Mouse (Mus musculus) heart, adult 18-20 months (tissue): ENCODE measurements at regions not wholly inside any gene's neighbourhood (a gene's known extent, or its start where the extent isn't known, plus 50 kb on each side); places are given as distances from the start of the nearest gene placed in this dataset.

Source experiments
- DNase-seq, 2 experiments: peaks; one replicate each; pipeline ENCODE4 v3.0.0; 2021 to 2022; ENCODE audit warnings: mixed read lengths in 1 of 2

GRCm38 (mm10) chr13:25548551-25548950 lies 278.2 kb upstream of the Nrsn1 start:
- no peak for DNase-seq

DNA sequence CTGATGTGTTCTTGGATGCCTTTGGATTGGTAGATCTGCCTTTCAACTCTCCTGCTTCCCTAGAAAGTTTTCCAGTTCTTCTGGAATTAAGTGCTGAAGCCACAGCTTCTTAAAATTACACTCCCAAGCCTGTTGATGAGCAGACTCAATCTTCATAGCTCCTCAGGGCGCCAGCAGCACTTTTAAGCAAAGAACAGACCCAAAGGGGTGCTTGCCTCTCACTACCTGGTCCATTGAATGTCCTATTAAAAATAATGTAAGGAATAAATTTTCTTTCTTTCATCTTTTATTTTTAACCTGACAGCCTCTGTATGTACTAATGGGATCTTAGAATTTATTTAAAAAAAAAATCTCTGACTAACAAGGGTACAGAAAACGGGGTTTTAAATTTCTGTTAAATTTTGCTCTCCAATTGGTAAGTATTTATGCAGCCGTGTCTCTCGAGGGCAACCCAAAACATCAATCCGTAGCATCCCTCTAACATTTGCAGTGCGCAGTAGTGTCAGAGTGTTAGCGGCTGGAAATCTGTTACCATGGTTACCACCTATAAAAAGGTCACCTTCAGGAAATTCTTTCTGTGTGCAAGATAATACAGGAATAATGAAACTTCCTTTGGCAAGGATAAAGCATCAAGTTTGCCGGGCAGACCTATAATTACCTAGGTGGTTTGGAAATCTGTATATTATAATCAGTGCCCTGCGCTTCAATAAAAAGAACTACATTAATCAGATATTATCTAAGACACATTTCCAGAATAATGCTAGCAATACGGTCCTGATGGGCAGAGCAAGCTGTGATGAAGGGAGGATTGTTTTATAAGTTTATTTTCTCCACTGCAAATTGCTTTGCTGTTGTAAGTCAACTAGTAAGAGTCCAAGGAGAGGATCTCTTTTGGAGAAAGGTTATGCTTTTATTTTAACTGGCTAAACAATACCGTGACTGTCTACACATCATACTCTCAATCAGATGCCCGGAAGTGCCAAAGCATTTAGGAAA lies 277.1 kb upstream of the Nrsn1 start:
- no peak for DNase-seq

DNA sequence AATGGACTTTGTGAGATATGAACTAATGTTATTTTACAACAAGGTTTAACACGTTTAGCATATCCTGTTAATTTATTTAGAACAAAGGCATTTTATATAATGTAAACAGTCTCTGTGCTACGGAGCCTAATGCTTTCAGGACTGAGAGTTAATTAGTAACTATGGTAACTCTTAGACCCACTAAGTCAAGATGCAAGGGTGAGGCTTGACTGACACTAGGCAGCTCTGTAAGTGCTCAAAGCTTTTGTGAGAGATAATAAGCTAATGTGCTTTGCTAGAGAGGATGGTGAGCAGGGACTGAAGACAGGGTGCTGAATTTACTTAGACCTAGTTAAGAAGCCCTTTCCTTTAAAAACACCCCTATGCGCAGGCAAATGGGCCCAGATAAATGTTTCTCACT lies 253.8 kb upstream of the Nrsn1 start:
- no peak for DNase-seq

- no peak for DNase-seq
Measured at GRCm38 (mm10) chr13:25507355-25507754, 237.1 kb upstream of the Nrsn1 start.

GRCm38 (mm10) chr13:25494492-25495034 lies 224.3 kb upstream of the Nrsn1 start:
- DNase-seq = no peak

- DNase-seq = no peak
Measured at GRCm38 (mm10) chr13:25490036-25490435, 219.7 kb upstream of the Nrsn1 start.

DNA sequence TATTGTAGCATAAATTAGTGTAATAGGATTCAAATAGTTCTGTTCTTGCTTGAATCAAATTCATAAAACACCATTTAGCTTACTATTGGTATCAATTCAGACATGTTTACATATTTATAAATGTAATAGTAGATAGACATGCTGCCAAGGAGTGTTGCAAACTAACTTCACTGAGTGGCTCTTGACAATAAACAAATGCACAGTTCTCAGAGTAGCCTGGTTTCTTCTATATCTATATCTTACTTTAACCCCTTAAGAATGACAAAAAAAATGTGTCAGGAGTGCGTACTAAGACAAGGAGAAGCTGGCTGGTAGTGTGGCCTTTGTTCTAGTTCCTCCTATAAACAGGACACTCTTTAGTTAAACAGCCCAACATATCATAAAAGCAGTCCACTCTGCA lies 213.0 kb upstream of the Nrsn1 start:
- no peak for DNase-seq

DNA sequence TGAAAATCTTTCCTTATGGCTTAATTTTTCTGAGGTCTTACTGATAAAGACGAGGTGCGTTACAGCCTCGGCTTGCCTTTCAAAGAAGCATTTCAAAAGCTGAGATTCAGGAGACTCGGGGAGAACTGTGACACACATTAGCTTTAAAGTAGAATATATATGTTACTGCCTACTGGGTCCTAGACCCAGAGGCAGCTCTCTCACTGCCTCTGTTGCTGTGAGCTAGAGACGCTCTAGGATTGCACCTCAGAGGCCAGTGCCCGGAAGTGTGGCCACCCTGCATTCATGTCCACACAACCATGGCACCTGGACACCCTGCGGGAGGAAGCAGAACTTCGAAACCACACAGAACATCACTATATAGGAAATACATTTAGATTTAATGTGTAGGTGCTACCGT lies 181.6 kb upstream of the Nrsn1 start:
- DNase-seq = no peak

DNA sequence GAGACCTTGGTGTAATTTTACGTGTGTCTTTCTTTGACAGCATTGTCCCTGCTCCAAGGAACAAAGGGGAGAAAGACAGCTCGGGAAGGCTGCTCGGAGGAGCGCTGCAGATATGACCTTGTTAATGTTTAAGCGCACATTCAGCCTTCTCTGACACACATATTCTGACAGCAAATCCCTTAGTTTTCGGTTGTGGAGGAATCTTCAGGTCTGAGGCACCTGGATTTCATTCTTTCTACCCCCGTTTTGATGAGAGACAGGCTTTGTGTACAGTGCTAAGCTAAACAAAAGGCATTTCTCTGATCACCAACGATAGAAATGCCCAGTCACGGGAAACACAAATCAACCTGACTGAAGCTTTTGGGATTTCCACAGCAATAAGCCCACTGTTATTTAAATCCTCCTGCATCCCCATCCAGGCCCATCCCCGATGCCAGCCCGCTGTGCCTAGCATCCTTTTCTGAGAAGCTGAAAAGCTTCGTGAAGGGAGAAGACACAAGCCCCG lies 181.1 kb upstream of the Nrsn1 start:
- no peak for DNase-seq

GRCm38 (mm10) chr13:25429701-25430418 lies 159.6 kb upstream of the Nrsn1 start:
- DNase-seq = no peak

- DNase-seq = no peak
Measured at GRCm38 (mm10) chr13:25403182-25403795, 133.0 kb upstream of the Nrsn1 start.

DNA sequence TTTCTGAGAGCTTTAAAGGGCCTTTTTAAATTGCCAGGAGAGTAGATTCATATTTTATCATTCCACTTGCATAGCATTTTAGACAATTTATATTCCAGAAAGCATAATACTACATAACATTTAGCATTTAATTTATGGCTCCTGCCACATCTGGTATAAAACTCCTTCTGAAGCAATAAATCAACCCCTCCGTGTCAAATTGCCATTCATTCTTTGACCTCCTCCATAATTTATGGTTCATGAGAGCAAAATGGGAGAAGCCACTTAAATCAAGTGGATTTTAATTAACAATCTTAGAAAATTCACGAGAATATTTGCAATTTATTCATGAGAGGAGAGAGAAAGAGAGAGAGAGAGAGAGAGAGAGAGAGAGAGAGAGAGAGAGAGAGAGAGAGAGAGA lies 132.4 kb upstream of the Nrsn1 start:
- DNase-seq = no peak

- DNase-seq = no peak
Measured at GRCm38 (mm10) chr13:25401936-25402504, 131.7 kb upstream of the Nrsn1 start.

DNA sequence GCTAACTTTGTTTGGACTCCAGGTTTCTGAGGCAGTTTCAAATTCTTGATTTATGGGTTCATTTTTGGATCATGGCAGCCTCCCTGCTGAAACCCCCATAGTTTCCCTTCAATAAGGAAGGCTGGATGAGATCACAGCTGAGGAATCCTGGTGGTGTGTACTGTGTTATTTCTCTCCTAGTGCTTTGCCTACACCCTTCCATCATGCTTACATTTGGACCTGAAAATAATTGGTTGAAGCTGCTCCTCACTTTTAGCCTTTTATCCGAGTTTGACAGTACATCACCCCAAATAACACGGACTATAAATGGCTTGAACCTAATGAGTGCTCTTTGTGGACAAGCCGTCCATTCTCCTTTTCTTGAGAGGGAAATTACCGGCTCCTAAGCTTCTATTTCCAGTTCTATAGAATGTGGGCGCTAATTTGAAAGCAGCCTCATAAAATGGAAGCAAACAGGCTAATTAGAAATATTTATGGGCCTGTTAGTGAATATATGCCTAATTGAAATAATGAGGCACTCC lies 122.5 kb upstream of the Nrsn1 start:
- no peak for DNase-seq

DNA sequence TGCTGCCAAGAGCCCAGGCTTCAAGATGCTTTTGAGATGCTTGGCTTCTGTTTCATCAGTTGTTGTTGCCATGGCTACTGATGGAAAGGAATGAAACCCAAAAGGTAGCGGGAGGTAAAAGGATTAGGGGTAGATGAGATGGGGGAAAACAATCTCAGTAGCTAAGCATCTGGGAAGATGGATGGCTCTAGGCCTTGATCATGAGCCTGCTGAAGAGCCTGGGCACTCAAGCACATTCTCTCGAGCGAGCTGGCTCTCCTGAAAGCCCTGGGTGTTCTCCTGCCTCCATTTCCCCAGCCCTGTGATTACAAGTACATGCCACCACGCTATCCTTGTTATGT lies 92.3 kb upstream of the Nrsn1 start:
- no peak for DNase-seq

- no peak for DNase-seq
Measured at GRCm38 (mm10) chr13:25361850-25362626, 91.7 kb upstream of the Nrsn1 start.

GRCm38 (mm10) chr13:25347558-25347957 lies 77.3 kb upstream of the Nrsn1 start:
- no peak for DNase-seq

DNA sequence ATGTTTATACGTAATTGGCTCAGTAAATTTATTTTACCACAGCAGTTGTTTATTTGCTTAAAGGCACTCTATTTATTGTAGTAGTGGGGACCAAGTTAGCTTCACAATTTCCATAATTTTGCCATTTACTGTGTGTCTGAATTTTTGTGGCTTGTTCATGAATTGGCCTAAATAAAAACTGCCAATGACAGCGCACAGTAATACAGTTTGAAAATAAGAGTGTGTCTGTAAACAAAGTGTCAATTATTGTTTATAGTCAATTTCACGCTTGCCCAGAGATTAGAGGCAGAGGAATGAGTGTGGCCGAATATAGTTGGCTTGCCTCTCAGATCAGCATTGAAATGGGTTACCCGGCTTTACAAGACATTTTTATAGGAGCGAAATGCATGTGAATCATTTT lies 73.0 kb upstream of the Nrsn1 start:
- DNase-seq = no peak

DNA sequence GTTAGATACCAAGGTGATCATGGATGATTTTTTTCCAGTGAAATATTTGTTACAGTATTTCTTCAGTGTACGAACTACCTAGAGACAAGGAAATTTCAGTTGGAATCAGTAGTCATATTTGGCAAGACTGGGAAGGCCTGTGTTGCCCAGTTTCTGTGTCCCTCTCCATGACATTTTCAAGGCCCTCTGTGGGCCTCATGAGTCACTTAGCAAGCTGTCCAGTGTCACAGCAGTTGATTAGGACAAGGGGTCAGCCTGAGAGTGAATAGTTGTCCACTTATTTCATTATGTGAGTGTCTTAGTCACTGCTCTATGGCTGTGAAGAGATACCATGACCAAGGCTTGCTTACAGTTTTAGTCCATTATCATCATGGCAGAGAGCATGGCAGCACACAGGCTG lies 71.5 kb upstream of the Nrsn1 start:
- DNase-seq = no peak

DNA sequence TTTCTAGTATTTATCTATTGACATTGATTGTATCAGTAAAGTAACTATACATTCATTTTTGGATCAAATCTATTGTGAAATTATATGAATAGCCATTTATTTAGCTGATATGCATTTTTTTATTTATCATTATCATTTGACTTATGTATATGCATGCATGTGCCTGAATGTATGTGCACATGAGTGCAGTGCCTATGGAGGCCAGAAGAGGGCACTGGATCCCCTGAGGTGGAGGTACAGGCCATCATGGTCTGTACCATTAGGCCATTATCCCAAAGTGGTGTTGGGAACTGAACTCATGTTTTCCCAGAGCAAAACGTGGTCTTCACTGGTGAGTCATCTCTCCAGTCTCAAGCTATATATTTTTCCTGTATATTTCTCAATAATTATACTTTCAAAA lies 63.5 kb upstream of the Nrsn1 start:
- no peak for DNase-seq
